Mouse (Mus musculus) cerebellum, adult 18-20 months (tissue): ENCODE data around the gene Slc22a3.

Experiments used
- DNase-seq, 2 experiments: peaks; one replicate each; pipeline ENCODE4 v3.0.0; 2021

Gene Slc22a3

GRCm38 (mm10) chr17:12403420-12403819, 104.1 kb downstream of the Slc22a3 start:
- DNase-seq = no peak

- no peak for DNase-seq
Measured at GRCm38 (mm10) chr17:12396163-12396677, 111.3 kb downstream of the Slc22a3 start.

DNA sequence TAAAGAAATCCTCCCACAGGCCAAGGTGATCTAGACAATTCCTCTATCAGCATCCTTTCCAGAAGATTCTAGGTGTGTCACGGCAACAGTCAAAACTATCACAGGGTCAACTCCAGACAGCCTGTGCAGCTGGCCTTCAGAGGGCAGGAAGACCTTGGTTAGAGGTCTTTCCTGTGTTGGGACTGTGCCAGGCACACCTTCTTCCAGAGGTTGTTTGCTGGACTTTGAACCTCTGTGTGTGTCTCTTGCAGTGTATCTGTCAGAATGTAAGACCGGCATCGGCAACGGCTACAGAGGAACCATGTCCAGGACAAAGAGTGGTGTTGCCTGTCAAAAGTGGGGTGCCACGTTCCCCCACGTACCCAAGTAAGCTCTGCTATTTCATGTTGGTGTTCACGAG, 119.3 kb downstream of the Slc22a3 start:
- DNase-seq = no peak

DNA sequence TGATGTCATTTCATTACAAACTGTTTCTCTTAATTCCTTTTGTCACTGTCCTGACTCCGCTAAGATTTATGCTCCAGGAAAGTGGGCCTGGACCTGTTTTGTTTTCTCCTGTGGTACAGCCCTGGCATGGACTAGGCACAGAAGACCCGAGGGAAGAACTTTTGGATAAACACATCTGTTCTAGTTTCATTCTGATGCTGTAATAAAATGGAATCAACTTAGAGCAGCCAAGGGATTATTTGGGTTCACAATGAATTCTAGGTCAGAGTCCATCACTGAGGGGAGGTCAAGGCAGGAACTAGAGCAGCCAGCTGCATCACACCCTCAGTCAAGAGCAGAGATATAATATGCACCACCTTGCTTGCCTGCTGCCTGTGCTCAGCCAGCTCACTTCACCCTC, 119.7 kb downstream of the Slc22a3 start:
- DNase-seq = no peak

DNA sequence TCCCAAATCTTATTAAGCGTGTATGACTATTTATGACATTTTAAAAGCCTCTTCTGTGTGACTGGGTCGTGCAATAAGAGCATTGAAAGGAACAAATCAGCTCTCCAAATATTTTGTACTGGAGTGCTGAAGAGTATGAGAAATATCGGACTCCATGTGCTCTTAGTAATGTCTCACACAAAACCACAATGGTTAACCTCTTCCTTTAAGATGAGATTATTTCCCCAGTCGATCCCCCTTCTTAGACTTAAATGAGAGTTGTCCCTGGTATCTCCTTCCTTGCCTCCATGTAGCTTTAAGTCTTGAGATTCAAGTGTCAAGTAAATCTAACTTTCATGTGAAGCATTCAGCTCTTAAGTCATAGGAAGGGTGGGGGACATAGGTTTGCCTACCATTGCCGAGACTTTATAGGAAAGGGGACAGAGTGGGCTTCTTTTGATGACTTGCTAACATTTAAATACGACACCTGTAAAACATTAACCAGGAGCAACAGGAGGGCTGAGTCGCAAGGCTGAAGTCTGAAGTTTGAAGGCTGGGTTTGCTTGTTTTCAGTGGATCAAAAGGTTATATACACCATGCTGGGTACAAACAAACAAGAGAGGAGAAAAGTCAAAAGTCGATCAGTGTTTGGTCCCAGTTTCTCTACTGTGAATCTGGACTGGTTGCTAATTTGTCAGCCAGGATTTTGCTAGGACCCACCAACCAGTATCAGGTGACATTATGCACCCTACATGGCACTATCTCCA, 122.3 kb downstream of the Slc22a3 start:
- no peak for DNase-seq

DNA sequence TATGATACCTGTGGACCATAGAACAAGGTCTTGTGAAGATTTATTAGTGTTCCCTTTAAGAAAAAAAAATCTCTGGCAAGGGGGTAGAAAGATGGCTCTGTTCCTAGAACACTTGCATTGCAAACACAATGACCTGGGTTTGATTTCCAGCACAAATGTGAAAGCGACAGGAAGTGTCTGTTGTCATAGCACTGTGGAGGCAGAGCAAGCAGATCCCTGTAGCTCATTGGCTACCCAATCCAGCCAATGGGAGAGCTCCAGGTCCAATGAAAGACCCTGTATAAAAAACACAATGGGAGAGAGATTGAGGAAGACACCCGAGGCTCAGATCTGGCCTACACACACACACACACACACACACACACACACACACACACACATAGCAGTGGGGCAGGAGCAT, 125.0 kb downstream of the Slc22a3 start:
- no peak for DNase-seq

GRCm38 (mm10) chr17:12381579-12381978, 125.9 kb downstream of the Slc22a3 start:
- no peak for DNase-seq

- no peak for DNase-seq
Measured at GRCm38 (mm10) chr17:12380287-12380686, 127.2 kb downstream of the Slc22a3 start.

- no peak for DNase-seq
Measured at GRCm38 (mm10) chr17:12377981-12378705, 129.4 kb downstream of the Slc22a3 start, which contains the start of gene Plg. TSS of gene Plg (plus strand) at chr17:12378608.

DNA sequence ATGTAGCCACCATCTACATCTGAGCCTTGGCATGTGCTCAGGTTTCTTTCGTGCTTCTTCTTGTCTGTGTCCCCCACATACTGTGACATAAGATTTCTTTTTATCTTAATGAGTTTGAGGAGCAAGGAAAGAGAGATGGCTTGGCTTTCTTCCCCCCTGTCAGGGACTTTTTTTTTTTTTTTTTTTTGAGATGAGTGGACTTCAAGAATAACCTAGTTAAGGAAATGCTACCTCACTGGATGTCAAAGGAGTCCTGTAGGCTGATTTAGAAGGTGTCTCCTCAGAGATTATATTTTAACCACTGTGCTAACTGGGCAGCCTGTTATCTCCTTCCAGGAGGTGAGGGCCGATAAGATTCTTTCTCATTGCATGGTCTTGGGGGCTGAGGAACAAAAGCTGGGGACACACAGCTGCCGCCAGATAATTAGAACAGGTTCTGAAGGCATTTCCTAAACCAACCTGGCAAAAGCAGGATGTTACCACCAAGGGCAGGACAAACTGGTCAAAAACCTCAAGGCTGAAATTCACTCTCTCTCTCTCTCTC, 133.8 kb downstream of the Slc22a3 start:
- DNase-seq = no peak

GRCm38 (mm10) chr17:12372021-12372420, 135.5 kb downstream of the Slc22a3 start:
- peak; percentile 62 to 78 for DNase-seq

GRCm38 (mm10) chr17:12371310-12371925, 136.1 kb downstream of the Slc22a3 start:
- peak in 1 of 2 experiments; percentile 39 for DNase-seq

- no peak for DNase-seq
Measured at GRCm38 (mm10) chr17:12370289-12370688, 137.2 kb downstream of the Slc22a3 start.

- DNase-seq = no peak
Measured at GRCm38 (mm10) chr17:12369393-12369792, 138.1 kb downstream of the Slc22a3 start.
